8 mouse cellular contexts compared by ENCODE assay signal in the genomic region with DNA sequence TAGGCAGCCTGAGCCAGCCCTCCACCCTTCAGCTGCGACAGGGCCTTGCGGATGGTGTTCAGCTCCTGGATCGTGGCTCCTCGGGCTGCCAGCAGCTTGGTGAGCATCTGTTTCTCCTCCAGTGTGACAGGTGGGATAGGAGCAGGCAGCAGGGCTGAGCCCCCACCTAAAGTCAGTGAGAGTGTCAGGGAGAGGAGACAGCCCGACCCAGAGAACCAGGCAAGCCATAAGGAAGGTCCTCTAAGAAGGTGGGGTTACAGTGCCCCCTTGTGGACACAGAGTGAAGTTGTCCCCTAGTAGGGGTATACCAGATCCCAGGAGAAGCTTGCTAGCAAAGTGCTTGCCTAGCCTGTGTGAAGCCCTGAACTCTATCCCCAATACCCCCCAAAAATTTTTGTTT. TPM values are rescaled to one million over a fixed set of nuclear protein-coding genes. Genes with fewer than 3 reads are reported as not detected.
A peak's percentile ranks its signal among the peaks of the same experiment; 100 is the strongest.
DNase-seq lines count a peak whose midpoint lies in the region; ATAC-seq lines count a peak whose summit lies in the region.

No protein-coding gene starts in this region.

- no peaks in the 10 kb centered on the region for H3K9me3 ChIP-seq in heart, embryonic 12.5 days (replicated peaks)
- no peaks in the 10 kb centered on the region for H3K9me3 ChIP-seq in hindbrain, embryonic 15.5 days
- no peaks in the 10 kb centered on the region for H3K9me3 ChIP-seq in liver, embryonic 13.5 days (replicated peaks)

- no peak overlapping the region for H3K9ac ChIP-seq in heart, embryonic 12.5 days
- no peak overlapping the region for H3K9ac ChIP-seq in hindbrain, embryonic 15.5 days
- H3K9ac ChIP-seq in liver, embryonic 13.5 days = no peak overlapping the region

- no peaks in the 10 kb centered on the region for H3K36me3 ChIP-seq in heart, embryonic 12.5 days
- peaks cover 6% of the 10 kb centered on the region for H3K36me3 ChIP-seq in hindbrain, embryonic 15.5 days
- peaks cover 12% of the 10 kb centered on the region for H3K36me3 ChIP-seq in liver, embryonic 13.5 days

- H3K27me3 ChIP-seq in heart, embryonic 12.5 days (replicated peaks) = peaks cover 36% of the 10 kb centered on the region
- no peaks in the 10 kb centered on the region for H3K27me3 ChIP-seq in hindbrain, embryonic 15.5 days
- H3K27me3 ChIP-seq in liver, embryonic 13.5 days = peaks cover 2% of the 10 kb centered on the region

- 51% methylated on average over 5 of the region's 5 CpGs for WGBS in heart, embryonic 12.5 days
- WGBS in hindbrain, embryonic 15.5 days = 31% methylated on average over 5 of the region's 5 CpGs
- 68% methylated on average over 5 of the region's 5 CpGs for WGBS in liver, embryonic 13.5 days (ENCODE audit: insufficient replicate concordance)

- peaks cover 5% of the 10 kb centered on the region; the same call in 1 of the 2 replicates for H3K4me1 ChIP-seq in heart, embryonic 12.5 days (replicated peaks)
- H3K4me1 ChIP-seq in hindbrain, embryonic 15.5 days (replicated peaks) = peaks cover 28% of the 10 kb centered on the region
- peaks cover 22% of the 10 kb centered on the region for H3K4me1 ChIP-seq in liver, embryonic 13.5 days (replicated peaks)

- DNase-seq in heart, adult 18-20 months = peak; percentile 40 to 53
- DNase-seq in R1 (ENCODE audit: low read depth, low spot score) = peak; percentile 87
- peak; percentile 88 for DNase-seq in embryo, embryonic 10 days (ENCODE audit: low spot score)
- peak; percentile 37 for DNase-seq in liver, embryonic 13.5 days
- DNase-seq in neural tube, embryonic 10.5 days (ENCODE audit: extremely low spot score, low spot score) = peak; percentile 64
- DNase-seq in thymus, postnatal 25 days = peak; percentile 59

- no peak overlapping the region for H3K27ac ChIP-seq in heart, embryonic 12.5 days (ENCODE audit: poor library complexity, severe bottlenecking)
- H3K27ac ChIP-seq in hindbrain, embryonic 15.5 days (replicated peaks) = peak overlapping the region; percentile 9; the same call in 1 of the 2 replicates
- no peak overlapping the region for H3K27ac ChIP-seq in liver, embryonic 13.5 days

- ATAC-seq in heart, embryonic 12.5 days (ENCODE audit: insufficient number of reproducible peaks, low FRiP score) = no peak
- ATAC-seq in hindbrain, embryonic 15.5 days (ENCODE audit: low FRiP score, low read depth) = peak; percentile 40
- ATAC-seq in liver, embryonic 13.5 days (ENCODE audit: low read depth) = peak; percentile 13; the same call in 1 of the 2 replicates

- no peak overlapping the region for H3K4me3 ChIP-seq in heart, embryonic 12.5 days
- H3K4me3 ChIP-seq in hindbrain, embryonic 15.5 days = no peak overlapping the region
- H3K4me3 ChIP-seq in liver, embryonic 13.5 days (replicated peaks) = peak overlapping the region; percentile 46

- H3K4me2 ChIP-seq in heart, embryonic 12.5 days = no peak overlapping the region
- no peak overlapping the region for H3K4me2 ChIP-seq in hindbrain, embryonic 15.5 days
- peak overlapping the region; percentile 51 for H3K4me2 ChIP-seq in liver, embryonic 13.5 days

RNA-seq across cellular contexts. Expression of gene Glyctk, which starts 1.5 kb away (rescaled TPM):
- total RNA-seq in heart, adult 18-20 months (2021) = 1 to 10 TPM; 2.5 to 2.9 TPM
- 1.1 TPM in 2 replicates for polyA plus RNA-seq in heart, embryonic 12.5 days (2016; fragmentation: Nextera tagmentation; extraction: Ambion mirVana)
- 2.8 TPM in 2 replicates for polyA plus RNA-seq in hindbrain, embryonic 15.5 days (2015; fragmentation: Nextera tagmentation; extraction: Ambion mirVana)
- 14.8 and 15.5 TPM in 2 replicates for polyA plus RNA-seq in liver, embryonic 13.5 days (2015; fragmentation: Nextera tagmentation; extraction: Ambion mirVana)

RNA-seq across cellular contexts. Expression of gene Wdr82, which starts 14.3 kb away (rescaled TPM):
- total RNA-seq in heart, adult 18-20 months (2021) = 10 to 100 TPM; 38.2 to 39.5 TPM
- polyA plus RNA-seq in heart, embryonic 12.5 days (2016; fragmentation: Nextera tagmentation; extraction: Ambion mirVana) = 23.6 and 23.7 TPM in 2 replicates
- polyA plus RNA-seq in hindbrain, embryonic 15.5 days (2015; fragmentation: Nextera tagmentation; extraction: Ambion mirVana) = 35.9 and 36.6 TPM in 2 replicates
- polyA plus RNA-seq in liver, embryonic 13.5 days (2015; fragmentation: Nextera tagmentation; extraction: Ambion mirVana) = 7.8 and 7.9 TPM in 2 replicates

RNA-seq across cellular contexts. Expression of gene Ppm1m, which starts 43.1 kb away (rescaled TPM):
- 10 to 100 TPM; 11.8 to 15.0 TPM for total RNA-seq in heart, adult 18-20 months (2021)
- polyA plus RNA-seq in heart, embryonic 12.5 days (2016; fragmentation: Nextera tagmentation; extraction: Ambion mirVana) = 30.7 and 34.1 TPM in 2 replicates
- polyA plus RNA-seq in hindbrain, embryonic 15.5 days (2015; fragmentation: Nextera tagmentation; extraction: Ambion mirVana) = 17.6 and 21.2 TPM in 2 replicates
- polyA plus RNA-seq in liver, embryonic 13.5 days (2015; fragmentation: Nextera tagmentation; extraction: Ambion mirVana) = 10.0 and 12.1 TPM in 2 replicates

RNA-seq across cellular contexts. Expression of gene Twf2, which starts 46.5 kb away (rescaled TPM):
- 100 to 1,000 TPM; 229 to 242 TPM for total RNA-seq in heart, adult 18-20 months (2021)
- 52.9 and 53.9 TPM in 2 replicates for polyA plus RNA-seq in heart, embryonic 12.5 days (2016; fragmentation: Nextera tagmentation; extraction: Ambion mirVana)
- polyA plus RNA-seq in hindbrain, embryonic 15.5 days (2015; fragmentation: Nextera tagmentation; extraction: Ambion mirVana) = 50.5 and 52.0 TPM in 2 replicates
- polyA plus RNA-seq in liver, embryonic 13.5 days (2015; fragmentation: Nextera tagmentation; extraction: Ambion mirVana) = 25.6 and 26.3 TPM in 2 replicates

RNA-seq across cellular contexts. Expression of gene Col6a4, which starts 59.8 kb away (rescaled TPM):
- total RNA-seq in heart, adult 18-20 months (2021) = under 1 TPM in 1 of 2 experiments, not detected in 1; 0.15 TPM
- 0.04 TPM in 1 of 2 replicates, not detected in the other for polyA plus RNA-seq in heart, embryonic 12.5 days (2016; fragmentation: Nextera tagmentation; extraction: Ambion mirVana)
- 1.1 and 1.4 TPM in 2 replicates for polyA plus RNA-seq in hindbrain, embryonic 15.5 days (2015; fragmentation: Nextera tagmentation; extraction: Ambion mirVana)
- polyA plus RNA-seq in liver, embryonic 13.5 days (2015; fragmentation: Nextera tagmentation; extraction: Ambion mirVana) = 0.07 TPM in 1 of 2 replicates, not detected in the other

Comparison
In these comparisons a context has a peak if more than half of its experiments do, and no peak if none do; other contexts are left out.
1. DNase-seq: peak in every context shown above with its lines; median percentile 88 in embryo, embryonic 10 days; 87 in R1; 64 in neural tube, embryonic 10.5 days; 59 in thymus, postnatal 25 days; 46 in heart, adult 18-20 months; 37 in liver, embryonic 13.5 days.